Mouse (Mus musculus) adrenal gland, adult 8-10 months (tissue): Measurements from ENCODE around the gene Nphs1. TPM values are rescaled to one million over a fixed set of nuclear protein-coding genes. Genes with fewer than 3 reads are reported as not detected.
"Not testable (repeated sequence)": the region's sequence is repeated elsewhere in the genome, so short reads cannot be mapped to it uniquely, and the experiment has no call there.

Experiments used
- DNase-seq: peaks from one replicate; pipeline ENCODE4 v3.0.0; 2022
- total RNA-seq, 4 experiments: library from RNA; stranded (reverse); gene quantifications; 2 replicates each; pipeline ENCODE4 v1.2.4; 2022

Nphs1 gene
- total RNA-seq, 4 experiments from 2014 or later: not detected

- no peak for DNase-seq
These were observed 14.4 kb upstream of the Nphs1 start for GRCm38 (mm10) chr7:30443696-30444095.

DNA sequence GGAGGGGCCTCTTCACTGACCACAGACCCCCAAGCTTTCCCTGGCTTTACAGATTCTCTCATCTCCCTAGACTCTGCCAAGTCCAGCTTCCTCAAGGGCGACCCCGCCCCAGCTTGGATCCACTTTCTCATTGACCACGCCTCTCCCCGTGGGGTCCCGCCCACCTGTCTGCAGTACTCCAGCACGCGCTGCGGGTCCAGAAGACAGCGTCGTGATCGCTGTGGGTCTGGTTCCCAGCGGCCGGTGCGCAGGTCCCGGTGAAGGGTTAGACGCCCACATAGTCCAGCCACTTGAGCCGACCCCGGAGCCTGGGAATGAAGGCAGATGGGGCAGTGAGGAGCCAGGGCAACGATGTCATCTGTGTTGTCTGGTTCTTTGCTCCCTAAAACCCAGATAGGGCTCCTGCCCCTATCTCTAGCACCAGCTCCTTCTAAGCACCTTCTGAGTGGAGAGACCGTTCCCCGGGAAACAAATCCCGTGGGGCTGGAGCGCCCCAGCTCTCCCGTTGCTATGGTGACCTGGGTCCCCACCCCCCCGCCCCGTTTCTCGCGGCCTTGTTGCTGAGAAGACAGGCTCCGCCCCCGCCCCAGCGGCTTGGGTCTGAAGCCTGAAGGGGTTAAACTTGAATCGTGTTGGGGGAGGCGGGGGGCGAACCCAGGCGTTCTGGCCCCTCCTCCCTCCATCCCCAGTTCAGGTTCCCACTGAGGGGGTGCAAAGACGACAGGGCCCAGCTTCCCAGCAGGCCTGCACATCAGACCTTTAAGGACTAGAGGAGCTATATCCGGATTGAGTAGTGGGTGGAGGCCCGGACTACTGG, 13.8 kb upstream of the Nphs1 start:
- peak; percentile 31 for DNase-seq

- no peak for DNase-seq
These were observed 13.0 kb upstream of the Nphs1 start, which contains the start of gene Aplp1 for GRCm38 (mm10) chr7:30444971-30445751. Gene Aplp1, minus strand, starts transcription at chr7:30445535.

DNA sequence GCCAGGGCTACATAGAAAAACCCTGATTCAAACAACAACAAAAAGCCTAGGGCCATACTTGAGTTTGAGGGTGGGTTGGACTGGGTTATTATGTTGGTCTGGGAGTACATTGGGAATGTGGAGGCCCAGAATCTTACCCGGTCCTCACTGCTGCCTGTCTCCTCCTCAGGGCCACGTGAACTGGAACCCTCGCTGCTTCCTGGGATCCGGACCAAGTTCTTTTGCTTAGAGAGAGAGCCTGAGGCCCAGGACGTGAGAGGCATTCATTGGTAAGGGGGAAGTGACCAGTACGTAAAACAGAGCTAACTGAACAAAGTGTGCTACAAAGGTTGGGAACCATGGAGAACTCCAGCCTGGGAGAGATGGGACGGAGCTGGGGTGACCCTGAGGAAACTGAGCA, 7.9 kb upstream of the Nphs1 start:
- DNase-seq: no peak

DNA sequence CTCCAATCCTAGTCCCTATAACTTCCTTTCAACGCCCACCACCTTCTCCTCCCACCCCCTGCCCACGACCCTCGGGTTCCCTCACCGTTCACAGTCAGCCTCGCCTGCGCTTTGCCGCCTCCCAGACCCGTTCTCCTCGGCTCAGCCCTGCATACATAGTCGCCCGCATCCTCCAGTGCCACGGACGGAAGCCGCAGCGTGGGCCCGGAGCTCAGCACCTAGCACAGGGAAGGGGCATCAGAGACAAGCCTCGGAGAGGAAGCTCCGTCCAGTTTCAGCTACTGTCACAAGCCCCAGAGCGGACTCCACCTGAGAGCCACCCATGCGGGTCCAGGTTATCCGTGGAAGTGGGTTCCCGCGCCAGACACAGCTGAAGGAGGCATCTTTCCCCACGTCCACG, 4.8 kb upstream of the Nphs1 start:
- DNase-seq: no peak

- DNase-seq: no peak
These were observed 4.3 kb upstream of the Nphs1 start for GRCm38 (mm10) chr7:30453766-30454165.

- no peak for DNase-seq
These were observed 3.9 kb upstream of the Nphs1 start for GRCm38 (mm10) chr7:30454259-30454658.

GRCm38 (mm10) chr7:30456487-30456886, 1.6 kb upstream of the Nphs1 start:
- no peak for DNase-seq

DNA sequence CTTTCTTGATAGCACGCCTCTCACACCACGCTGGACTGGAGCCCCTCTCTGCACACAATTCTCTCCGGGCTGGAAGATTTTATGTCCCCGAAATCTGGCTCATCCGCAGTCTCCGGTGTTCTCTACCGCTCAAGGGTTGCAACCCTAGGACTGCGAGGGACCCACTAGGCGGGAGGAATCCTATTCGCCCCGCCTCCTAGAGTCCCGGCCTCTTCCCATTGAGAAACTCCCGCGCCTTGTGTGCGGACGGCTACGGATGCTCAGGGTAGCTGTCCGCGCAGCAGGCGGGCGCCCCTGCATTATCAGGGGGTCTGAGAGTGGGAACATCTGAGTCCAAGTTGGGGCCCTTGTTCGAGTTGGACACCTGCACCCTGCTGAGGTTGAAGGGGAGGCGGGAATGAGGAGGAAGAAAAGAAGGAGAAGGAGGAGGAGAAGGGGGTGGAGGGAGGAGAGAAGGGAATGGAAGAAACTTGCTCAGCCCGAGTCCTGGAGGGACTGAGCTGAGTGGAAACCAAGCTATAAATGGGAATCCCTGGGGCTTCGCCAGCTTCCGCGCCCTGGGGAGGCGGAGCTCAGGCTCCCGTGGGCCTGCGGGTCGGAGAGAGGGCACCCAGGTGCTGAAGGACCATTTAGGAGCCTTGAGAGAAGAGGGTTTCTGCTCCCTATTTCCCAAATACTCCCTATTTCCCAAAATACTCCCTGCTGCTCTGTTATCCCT, 1.0 kb upstream of the Nphs1 start:
- no peak for DNase-seq

DNA sequence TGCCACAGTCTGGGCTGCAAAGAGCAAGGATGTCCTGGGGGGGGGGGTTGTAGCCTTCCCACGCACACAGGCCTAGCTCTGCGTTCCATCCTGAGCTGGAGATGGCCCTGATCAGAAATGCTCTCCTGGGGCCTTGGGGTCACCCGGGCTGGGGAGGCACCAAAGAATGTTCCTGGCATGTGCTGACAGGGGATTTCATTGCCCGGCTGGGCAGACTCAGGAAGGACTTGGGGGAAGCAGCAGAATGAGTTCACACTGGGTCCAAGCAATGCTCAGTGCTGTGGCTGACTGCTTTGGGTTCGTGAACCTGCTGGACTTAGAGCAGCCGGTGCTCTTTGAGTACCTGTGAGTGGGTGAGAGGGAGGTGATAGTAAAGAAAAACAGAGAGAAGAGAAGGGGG, 1.4 kb downstream of the Nphs1 start:
- DNase-seq: no peak

DNA sequence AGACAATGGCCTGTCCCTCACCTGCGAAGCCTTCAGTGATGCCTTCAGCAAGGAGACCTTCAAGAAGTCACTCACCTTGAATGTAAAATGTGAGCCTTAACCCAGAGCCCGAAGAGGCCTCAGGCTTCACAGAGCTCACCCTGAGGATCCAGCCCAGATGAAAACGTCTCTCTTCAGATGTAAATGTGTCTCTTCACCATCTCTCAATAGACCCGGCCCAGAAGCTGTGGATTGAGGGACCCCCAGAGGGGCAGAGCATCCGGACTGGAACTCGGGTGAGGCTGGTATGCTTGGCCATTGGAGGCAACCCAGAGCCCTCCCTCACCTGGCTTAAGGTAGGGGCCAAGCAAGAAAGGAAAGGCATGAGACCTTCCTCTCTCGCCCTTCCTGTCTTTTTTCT, 5.5 kb downstream of the Nphs1 start:
- no peak for DNase-seq

DNA sequence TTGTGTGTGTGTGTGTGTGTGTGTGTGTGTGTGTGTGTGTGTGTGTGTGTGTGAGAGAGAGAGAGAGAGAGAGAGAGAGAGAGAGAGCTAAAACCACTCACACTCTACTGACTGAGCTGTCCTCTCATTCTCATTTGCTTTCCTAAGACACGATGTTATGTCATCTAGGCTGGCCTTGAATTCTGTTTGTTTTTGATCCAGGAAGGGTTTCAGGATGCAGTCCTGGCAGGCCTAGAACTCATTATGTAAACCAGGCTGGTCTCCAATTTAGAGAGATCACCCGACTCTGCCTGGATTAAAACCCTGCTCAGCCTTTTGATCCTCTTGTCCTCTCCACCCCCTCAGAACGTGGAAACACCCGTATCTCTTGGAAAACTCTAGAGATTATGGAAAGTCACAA, 5.9 kb downstream of the Nphs1 start:
- DNase-seq: no peak

DNA sequence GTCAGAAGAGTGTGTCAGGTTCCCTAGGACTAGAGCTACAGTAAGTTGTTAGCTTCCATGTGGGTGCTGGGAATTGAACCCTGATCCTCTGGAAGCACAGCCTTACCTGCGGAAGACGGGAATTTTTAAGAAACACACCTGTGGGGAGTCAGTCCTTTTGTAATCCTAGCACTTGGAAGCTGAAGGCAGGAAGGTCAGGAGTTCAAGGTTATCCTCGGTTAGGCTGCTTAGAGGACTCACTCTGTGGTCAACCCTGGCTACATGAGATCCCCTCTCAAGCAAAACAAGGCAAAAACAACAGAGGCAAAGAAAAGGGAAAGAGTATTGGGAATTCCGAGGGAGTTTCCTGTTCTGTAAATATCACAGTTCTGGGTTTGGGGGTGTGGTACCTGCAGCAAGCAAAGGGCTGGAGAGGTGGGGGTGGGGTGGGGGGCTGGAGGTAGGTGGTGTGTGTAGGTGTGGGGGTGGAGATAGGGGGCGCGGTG, 6.7 kb downstream of the Nphs1 start:
- no peak for DNase-seq

- no peak for DNase-seq
These were observed 14.3 kb downstream of the Nphs1 start for GRCm38 (mm10) chr7:30472411-30472810.

- no peak for DNase-seq
These were observed 16.9 kb downstream of the Nphs1 start for GRCm38 (mm10) chr7:30474999-30475398.

- DNase-seq: not testable (repeated sequence)
These were observed 18.0 kb downstream of the Nphs1 start for GRCm38 (mm10) chr7:30476136-30476535.

GRCm38 (mm10) chr7:30477415-30478381, 19.6 kb downstream of the Nphs1 start:
- DNase-seq: no peak

DNA sequence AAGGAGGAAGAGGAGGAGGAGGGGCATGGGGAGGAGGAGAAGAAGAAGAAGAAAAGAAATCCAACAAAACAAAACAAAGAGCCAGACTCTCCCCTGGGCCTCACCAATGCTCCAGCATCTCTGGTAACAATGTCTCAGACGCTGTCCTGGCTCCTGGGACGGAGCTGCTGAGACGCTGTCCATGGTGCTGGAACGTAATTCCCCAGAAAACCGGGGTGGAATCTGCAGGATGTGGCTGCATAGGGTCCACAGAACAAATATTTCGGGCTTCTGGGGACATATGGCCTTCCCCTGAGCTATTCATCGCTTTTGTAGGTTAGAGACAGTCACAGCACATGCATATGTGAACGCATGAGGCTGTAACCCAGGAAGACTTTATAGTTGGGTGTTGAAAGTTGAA, 26.1 kb downstream of the Nphs1 start:
- DNase-seq: no peak

DNA sequence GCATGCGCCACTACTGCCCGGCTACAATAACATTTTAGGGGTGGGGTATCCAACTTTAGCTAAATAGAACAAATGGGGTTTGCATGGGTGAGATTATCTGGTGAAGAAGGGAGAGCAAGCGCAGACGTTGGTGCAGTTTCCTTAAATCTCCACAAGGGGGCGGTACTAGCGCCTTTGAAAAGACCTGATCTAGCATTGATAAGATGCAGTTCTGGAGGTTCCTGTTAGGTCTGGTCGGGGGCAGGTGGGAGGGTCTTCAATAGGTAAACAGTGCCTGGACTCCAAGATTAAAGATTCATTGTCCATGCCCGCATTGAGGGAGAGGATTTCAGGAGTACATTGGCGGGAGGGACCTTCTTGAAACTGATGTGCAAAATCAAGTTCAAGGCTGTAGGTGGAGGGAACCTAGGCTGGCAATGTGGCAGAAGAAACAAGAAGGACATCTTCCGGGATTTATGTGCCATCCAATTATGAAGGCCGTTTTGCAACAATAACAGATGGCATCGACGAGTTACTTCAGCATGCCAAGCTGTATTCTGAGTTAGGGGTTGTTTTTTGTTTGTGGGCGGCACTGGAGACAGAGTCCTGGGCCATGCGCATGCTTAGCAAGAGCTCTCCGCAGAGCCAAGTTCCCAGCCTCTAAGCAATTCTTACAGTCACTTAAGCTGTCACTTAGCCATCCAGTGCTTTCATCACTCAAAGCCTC, 32.3 kb downstream of the Nphs1 start:
- no peak for DNase-seq

DNA sequence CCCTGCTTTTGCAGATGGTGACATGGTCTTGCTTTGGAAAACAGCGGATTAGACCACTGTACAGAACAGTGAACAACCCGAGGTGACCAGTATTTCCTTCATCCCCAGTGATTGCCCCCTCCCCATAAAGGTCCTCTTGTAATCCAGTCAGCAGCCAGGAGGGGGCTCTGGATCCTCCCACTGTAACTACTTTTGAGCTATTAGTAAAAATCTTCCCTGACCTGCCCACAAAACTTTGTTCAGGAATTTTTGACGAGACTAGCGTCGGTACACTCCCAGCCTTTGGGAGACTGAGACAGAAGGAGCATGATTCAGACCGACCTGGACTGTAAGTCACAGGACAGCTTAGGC, 32.8 kb downstream of the Nphs1 start:
- no peak for DNase-seq

DNA sequence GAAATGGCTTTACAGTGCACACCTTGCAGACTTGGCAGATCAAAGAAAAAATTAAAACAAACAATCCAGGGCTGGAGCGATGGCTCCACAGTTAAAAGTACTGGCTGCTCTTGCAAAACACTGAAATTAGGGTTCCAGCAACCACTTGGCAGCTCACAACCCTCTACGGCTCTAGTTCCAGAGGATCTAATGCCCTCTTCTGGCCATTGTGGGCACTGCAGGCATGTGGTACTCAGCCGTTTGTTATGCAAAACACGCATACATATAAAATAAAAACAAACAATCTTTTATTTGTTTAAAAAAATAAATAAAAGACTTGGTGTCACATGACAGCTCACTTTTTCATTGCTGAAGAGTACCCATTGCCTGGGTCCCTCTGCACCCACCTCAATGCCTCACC, 34.6 kb downstream of the Nphs1 start:
- peak; percentile 54 for DNase-seq
